Mouse (Mus musculus) liver, adult 2 months (tissue): ENCODE measurements around the gene Ppl. TPM values are rescaled to one million over a fixed set of nuclear protein-coding genes. Genes with fewer than 3 reads are reported as not detected.

Experiments
- DNase-seq: peaks from one replicate; pipeline ENCODE4 v3.0.0-alpha.2; 2011; ENCODE audit warnings: low read depth, low spot score; ENCODE audit errors: extremely low read depth
- H3K27ac ChIP-seq: fragments of 200-500 bp; replicated peaks from 2 replicates; pipeline ENCODE4 v1.5.1; 2012; ENCODE audit warnings: low read depth, mild to moderate bottlenecking, control low read depth, inconsistent platforms, low read length; ENCODE audit not compliant: insufficient read depth
- H3K27me3 ChIP-seq: fragments of 200-500 bp; 2 replicates; pipeline ENCODE4 v1.6.1; 2012; ENCODE audit warnings: mild to moderate bottlenecking, moderate library complexity, low read length, inconsistent platforms; ENCODE audit not compliant: control insufficient read depth, insufficient read depth
- H3K36me3 ChIP-seq: fragments of 200-500 bp; 2 replicates; pipeline ENCODE4 v1.6.1; 2012; ENCODE audit warnings: low read length, inconsistent platforms; ENCODE audit not compliant: control insufficient read depth, insufficient read depth
- H3K4me1 ChIP-seq: fragments of 200-500 bp; 2 replicates; pipeline ENCODE4 v1.6.1; 2011; ENCODE audit warnings: low read length; ENCODE audit not compliant: control insufficient read depth, insufficient read depth
- H3K4me3 ChIP-seq: fragments of 200-500 bp; 2 replicates; pipeline ENCODE4 v1.5.1; 2011; ENCODE audit warnings: low read depth, mild to moderate bottlenecking, control low read depth, low read length, moderate library complexity; ENCODE audit not compliant: insufficient read depth
- H3K79me2 ChIP-seq: fragments of 200-500 bp; 2 replicates; pipeline ENCODE4 v1.6.1; 2012; ENCODE audit warnings: inconsistent platforms, mild to moderate bottlenecking, low read length, moderate library complexity; ENCODE audit not compliant: control insufficient read depth, insufficient read depth
- H3K9ac ChIP-seq: fragments of 200-500 bp; 2 replicates; pipeline ENCODE4 v1.6.1; 2012; ENCODE audit warnings: low read depth, mild to moderate bottlenecking, control low read depth, inconsistent platforms, low read length
- CTCF ChIP-seq: fragments of 200-500 bp; IDR thresholded peaks from 2 replicates; pipeline ENCODE4 v1.5.1; 2011; ENCODE audit warnings: low read depth, low read length, control low read depth
- POLR2A ChIP-seq: fragments of 200-500 bp; IDR thresholded peaks from 2 replicates; pipeline ENCODE4 v1.6.1; 2011; ENCODE audit warnings: low read length, control low read depth; ENCODE audit not compliant: insufficient read depth; ENCODE audit errors: extremely low read depth
- WGBS: fragments of 180-500 bp; shearing (Covaris S2); methylation state at CpG from one replicate; pipeline ENCODE4 v1.1.7; 2018; 5-methylcytosine and 5-hydroxymethylcytosine counted together
- polyA plus RNA-seq: library from polyadenylated mRNA; depleted of rRNA; stranded (reverse); fragments of >200 nt; gene quantifications from 2 replicates; pipeline ENCODE4 v1.2.3, GENCODE M21; 2012
- total RNA-seq: library from RNA; depleted of rRNA; stranded (reverse); fragments of >200 nt; gene quantifications from 2 replicates; pipeline ENCODE4 v1.2.3, GENCODE M21; 2014

Gene Ppl
- total and polyA plus RNA-seq, 2 experiments = 3.3 to 9.4 TPM

GRCm38 (mm10) chr16:5093285-5093684, 38.9 kb downstream of the Ppl start:
- no peaks in the 10 kb centered on the region for H3K4me1 ChIP-seq
- no peak overlapping the region for H3K27ac ChIP-seq
- no peak for TF ChIP-seq POLR2A
- no peak for TF ChIP-seq CTCF
- DNase-seq = no peak
- no peak overlapping the region for H3K9ac ChIP-seq
- no peaks in the 10 kb centered on the region for H3K36me3 ChIP-seq
- H3K4me3 ChIP-seq = no peak overlapping the region
- 84% methylated on average over 5 of the region's 5 CpGs for WGBS
- no peaks in the 10 kb centered on the region for H3K79me2 ChIP-seq
- no peaks in the 10 kb centered on the region for H3K27me3 ChIP-seq

- H3K27me3 ChIP-seq = no peaks in the 10 kb centered on the region
- H3K27ac ChIP-seq = no peak overlapping the region
- DNase-seq = no peak
- no peak overlapping the region for H3K4me3 ChIP-seq
- H3K79me2 ChIP-seq = no peaks in the 10 kb centered on the region
- no peaks in the 10 kb centered on the region for H3K4me1 ChIP-seq
- TF ChIP-seq POLR2A (no peak), CTCF (no peak)
- no peak overlapping the region for H3K9ac ChIP-seq
- H3K36me3 ChIP-seq = peaks cover 12% of the 10 kb centered on the region
- 81% methylated on average over 10 of the region's 10 CpGs for WGBS
Observed at GRCm38 (mm10) chr16:5089021-5089420, 43.2 kb downstream of the Ppl start.

GRCm38 (mm10) chr16:5086179-5086578, 46.0 kb downstream of the Ppl start:
- Histone ChIP-seq H3K4me3 (no peak overlapping the region), H3K9ac (no peak overlapping the region), H3K27me3 (no peaks in the 10 kb centered on the region), H3K4me1 (no peaks in the 10 kb centered on the region), H3K79me2 (no peaks in the 10 kb centered on the region), H3K27ac (no peak overlapping the region), H3K36me3 (peaks cover 35% of the 10 kb centered on the region)
- 97% methylated on average over 2 of the region's 2 CpGs for whole genome bisulfite sequencing
- no peak for DNase-seq
- TF ChIP-seq CTCF (no peak), POLR2A (no peak)

- Histone ChIP-seq H3K79me2 (no peaks in the 10 kb centered on the region), H3K27ac (no peak overlapping the region), H3K4me3 (no peak overlapping the region), H3K36me3 (peaks cover 39% of the 10 kb centered on the region), H3K4me1 (no peaks in the 10 kb centered on the region), H3K27me3 (no peaks in the 10 kb centered on the region), H3K9ac (no peak overlapping the region)
- DNase-seq = no peak
- no peak for TF ChIP-seq POLR2A
- TF ChIP-seq CTCF = no peak
- WGBS = 94% methylated on average over 4 of the region's 4 CpGs
Observed at GRCm38 (mm10) chr16:5085196-5085595, 47.0 kb downstream of the Ppl start.

- WGBS = 92% methylated on average over 5 of the region's 5 CpGs
- no peak for DNase-seq
- H3K9ac ChIP-seq = no peak overlapping the region
- H3K4me1 ChIP-seq = no peaks in the 10 kb centered on the region
- no peaks in the 10 kb centered on the region for H3K79me2 ChIP-seq
- no peak overlapping the region for H3K4me3 ChIP-seq
- no peak overlapping the region for H3K27ac ChIP-seq
- H3K36me3 ChIP-seq = peaks cover 73% of the 10 kb centered on the region
- no peak for TF ChIP-seq POLR2A
- no peak for TF ChIP-seq CTCF
- H3K27me3 ChIP-seq = no peaks in the 10 kb centered on the region
Observed at GRCm38 (mm10) chr16:5074341-5074740, 57.9 kb downstream of the Ppl start.

- Histone ChIP-seq H3K27me3 (no peaks in the 10 kb centered on the region), H3K4me1 (no peaks in the 10 kb centered on the region), H3K9ac (no peak overlapping the region), H3K4me3 (no peak overlapping the region), H3K27ac (no peak overlapping the region), H3K36me3 (peaks cover 77% of the 10 kb centered on the region), H3K79me2 (no peaks in the 10 kb centered on the region)
- WGBS = 90% methylated on average over 7 of the region's 7 CpGs
- TF ChIP-seq CTCF (no peak), POLR2A (no peak)
- no peak for DNase-seq
Observed at GRCm38 (mm10) chr16:5071974-5072373, 60.2 kb downstream of the Ppl start.
